Mouse (Mus musculus) kidney, adult 2 months (tissue): ENCODE data around the gene Awat2. TPM values are rescaled to one million over a fixed set of nuclear protein-coding genes. Genes with fewer than 3 reads are reported as not detected.

Experiments used
- DNase-seq: peaks from one replicate; pipeline ENCODE4 v3.0.0; 2021
- H3K27ac ChIP-seq: fragments of 200-500 bp; 2 replicates; pipeline ENCODE4 v1.5.1; 2012; ENCODE audit warnings: low read depth, low read length, control low read depth, inconsistent platforms; ENCODE audit not compliant: insufficient read depth
- H3K27me3 ChIP-seq: fragments of 200-500 bp; replicated peaks from 2 replicates; pipeline ENCODE4 v1.6.1; 2012; ENCODE audit warnings: mild to moderate bottlenecking, moderate library complexity, low read length, inconsistent platforms; ENCODE audit not compliant: control insufficient read depth, insufficient read depth
- H3K36me3 ChIP-seq: fragments of 200-500 bp; 2 replicates; pipeline ENCODE4 v1.6.1; 2012; ENCODE audit warnings: mild to moderate bottlenecking, moderate library complexity, low read length, inconsistent platforms; ENCODE audit not compliant: control insufficient read depth, insufficient read depth
- H3K4me1 ChIP-seq: fragments of 200-500 bp; 2 replicates; pipeline ENCODE4 v1.6.1; 2011; ENCODE audit warnings: low read length; ENCODE audit not compliant: control insufficient read depth, insufficient read depth
- H3K4me3 ChIP-seq: fragments of 200-500 bp; 2 replicates; pipeline ENCODE4 v1.5.1; 2011; ENCODE audit warnings: mild to moderate bottlenecking, low read depth, low read length, control low read depth; ENCODE audit not compliant: insufficient read depth
- CTCF ChIP-seq: fragments of 200-500 bp; conservative IDR thresholded peaks from 2 replicates; pipeline ENCODE4 v1.5.1; 2011; ENCODE audit warnings: low read depth, mild to moderate bottlenecking, control low read depth, low read length, moderate library complexity, mixed read lengths; ENCODE audit not compliant: insufficient read depth, insufficient read length
- POLR2A ChIP-seq: fragments of 200-500 bp; IDR thresholded peaks from one replicate; pipeline ENCODE4 v1.6.1; 2011; ENCODE audit warnings: low read depth, low read length, control low read depth
- WGBS: fragments of 180-500 bp; shearing (Covaris S2); methylation state at CpG from one replicate; pipeline ENCODE4 v1.1.7; 2018; 5-methylcytosine and 5-hydroxymethylcytosine counted together
- polyA plus RNA-seq: library from polyadenylated mRNA; depleted of rRNA; stranded (reverse); fragments of >200 nt; gene quantifications from 2 replicates; pipeline ENCODE4 v1.2.3, GENCODE M21; 2012; rRNA removed

Awat2 gene
- polyA plus RNA-seq, 1 experiment, result 0.70 TPM

GRCm38 (mm10) chrX:100389887-100390286 lies 52.6 kb downstream of the Awat2 start:
- H3K36me3 ChIP-seq, result no peaks in the 10 kb centered on the region
- H3K27ac ChIP-seq, result no peak overlapping the region
- no peaks in the 10 kb centered on the region for H3K27me3 ChIP-seq
- no peak for TF ChIP-seq CTCF
- TF ChIP-seq POLR2A, result no peak
- H3K4me1 ChIP-seq, result no peaks in the 10 kb centered on the region
- WGBS, result 93% methylated on average over 1 of the region's 1 CpGs
- no peak overlapping the region for H3K4me3 ChIP-seq
- DNase-seq, result no peak

- DNase-seq, result no peak
- no peak overlapping the region for H3K27ac ChIP-seq
- H3K36me3 ChIP-seq, result no peaks in the 10 kb centered on the region
- TF ChIP-seq CTCF (no peak), POLR2A (no peak)
- H3K4me3 ChIP-seq, result no peak overlapping the region
- no peaks in the 10 kb centered on the region for H3K4me1 ChIP-seq
- 71% methylated on average over 2 of the region's 2 CpGs for WGBS
- H3K27me3 ChIP-seq, result no peaks in the 10 kb centered on the region
Observed at GRCm38 (mm10) chrX:100356974-100357373, 85.5 kb downstream of the Awat2 start.

Other genes with a start within 250 kb of the Awat2 start
- not detected in 2 replicates for gene Otud6a, start 13.7 kb downstream of the Awat2 start, polyA plus RNA-seq
- gene Igbp1, start 51.6 kb upstream of the Awat2 start, polyA plus RNA-seq, result 38.4 and 47.9 TPM in 2 replicates
- not detected in 2 replicates for gene Dgat2l6, start 82.1 kb upstream of the Awat2 start, polyA plus RNA-seq
- gene Awat1, start 129.5 kb upstream of the Awat2 start, polyA plus RNA-seq, result not detected in 2 replicates
- not detected in 2 replicates for gene P2ry4, start 152.2 kb upstream of the Awat2 start, polyA plus RNA-seq
- gene Arr3, start 162.8 kb upstream of the Awat2 start, polyA plus RNA-seq, result not detected in 2 replicates
- gene Kif4, start 183.0 kb upstream of the Awat2 start, polyA plus RNA-seq, result 0.10 and 0.11 TPM in 2 replicates
- 31.2 and 36.6 TPM in 2 replicates for gene Pdzd11, start 183.9 kb upstream of the Awat2 start, polyA plus RNA-seq